ENCODE assay signal across 10 mouse cellular contexts in genomic region chr2:120482506-120483389, GRCm38 (mm10). TPM values are rescaled to one million over a fixed set of nuclear protein-coding genes. Genes with fewer than 3 reads are reported as not detected.
A peak's percentile ranks its signal among the peaks of the same experiment; 100 is the strongest.
DNase-seq lines count a peak whose midpoint lies in the region; ATAC-seq and TF ChIP-seq lines count a peak whose summit lies in the region.
"Had no signal": no experiment of that assay in that cellular context is flagged by ENCODE, and none has a peak within 500 bp of the region (broad histone marks: within the 10 kb centered on the region; RNA-seq: fewer than 3 reads in every experiment).

No protein-coding gene starts in this region.

- peak overlapping the region; percentile 47 for H3K4me3 ChIP-seq in gastrocnemius, adult 2 months
- no peak overlapping the region for H3K4me3 ChIP-seq in heart, embryonic 14.5 days (ENCODE audit: control insufficient read depth in 1 of 2, insufficient read depth in 1 of 2, low read depth in 1 of 2, low read length in 2 of 2)
- H3K4me3 ChIP-seq in kidney, embryonic 16.5 days (ENCODE audit: low read length) = no peak overlapping the region
- H3K4me3 ChIP-seq in thymus, adult 2 months (ENCODE audit: control insufficient read depth, insufficient read depth, low read length) = no peak overlapping the region
- H3K4me3 ChIP-seq: layer of hippocampus, adult 2 months had no signal

- H3K9ac ChIP-seq in heart, embryonic 14.5 days (ENCODE audit: low read length) = no peak overlapping the region; the same call in 1 of the 2 replicates
- H3K9ac ChIP-seq in kidney, embryonic 16.5 days (replicated peaks; ENCODE audit: low read length) = no peak overlapping the region

- H3K9me3 ChIP-seq in heart, embryonic 14.5 days (ENCODE audit: control insufficient read depth, low read length) = no peaks in the 10 kb centered on the region
- no peaks in the 10 kb centered on the region for H3K9me3 ChIP-seq in kidney, embryonic 16.5 days (ENCODE audit: low read length)

- peaks cover 5 to 11% of the 10 kb centered on the region in 2 experiments for H3K4me1 ChIP-seq in heart, embryonic 14.5 days (ENCODE audit: control insufficient read depth in 2 of 2, insufficient read depth in 2 of 2, low read length in 2 of 2)
- peaks cover 12% of the 10 kb centered on the region for H3K4me1 ChIP-seq in kidney, embryonic 16.5 days (ENCODE audit: insufficient read depth, low read length)
- H3K4me1 ChIP-seq in thymus, adult 2 months (replicated peaks; ENCODE audit: control insufficient read depth, insufficient read depth, low read length) = peaks cover 51% of the 10 kb centered on the region

- no peaks in the 10 kb centered on the region for H3K36me3 ChIP-seq in heart, embryonic 14.5 days (ENCODE audit: control insufficient read depth, insufficient read depth, low read length)
- H3K36me3 ChIP-seq in kidney, embryonic 16.5 days (ENCODE audit: insufficient read depth, low read length) = no peaks in the 10 kb centered on the region
- H3K36me3 ChIP-seq in thymus, adult 2 months (ENCODE audit: control insufficient read depth, insufficient read depth, low read length) = no peaks in the 10 kb centered on the region

- intact Hi-C loops in gastrocnemius, adult 2 months (cut with DNase I) = loop anchor here (5.0 kb wide), 1 partner anchor 125 kb away; the partner anchor contains the start of genes Haus2 and Lrrc57
- intact Hi-C loops in gastrocnemius, postnatal 14 days (cut with DNase I; ENCODE audit: low total_unique reads) = loop anchor here (10.0 kb wide), 2 partner anchors 182 to 382 kb away; no protein-coding TSS in a partner anchor

- no peak for TF ChIP-seq CTCF in gastrocnemius, adult 2 months (IDR thresholded peaks at IDR 0.05)
- TF ChIP-seq CTCF in thymus, adult 2 months (IDR thresholded peaks at IDR 0.05; ENCODE audit: borderline replicate concordance, control insufficient read depth, extremely low read depth, insufficient read depth, low read length, poor library complexity) = no peak

- ATAC-seq in heart, embryonic 14.5 days (ENCODE audit: insufficient number of reproducible peaks, insufficient read depth, low FRiP score, low read depth) = no peak
- peak; percentile 58 for ATAC-seq in kidney, embryonic 16.5 days (ENCODE audit: low FRiP score, low TSS enrichment)

- 58% methylated on average over 8 of the region's 8 CpGs for WGBS in heart, embryonic 14.5 days
- 52% methylated on average over 8 of the region's 8 CpGs for WGBS in kidney, embryonic 16.5 days
- 27% methylated on average over 8 of the region's 8 CpGs for WGBS in thymus, adult 2 months

- peak; percentile 68 for DNase-seq in gastrocnemius, adult 2 months
- no peak for DNase-seq in gastrocnemius, postnatal 14 days
- DNase-seq in thymus, adult 2 months = peak; percentile 69
- no peak for DNase-seq in adrenal gland, postnatal 10 days
- DNase-seq in urinary bladder, postnatal 14 days (ENCODE audit: low spot score) = no peak
- no peak for DNase-seq in embryo, embryonic 11 days
- DNase-seq: liver had no signal

- peak overlapping the region; percentile 88 for H3K27ac ChIP-seq in gastrocnemius, adult 2 months
- H3K27ac ChIP-seq in heart, embryonic 14.5 days (replicated peaks in 1 of 2; ENCODE audit: control insufficient read depth in 1 of 2, insufficient read depth in 1 of 2, low read depth in 2 of 2, low read length in 2 of 2) = peak overlapping the region; percentile 55 to 66
- 0 out of 2 replicates have a peak overlapping the region, but pooled peaks have one; percentile 3 for H3K27ac ChIP-seq in kidney, embryonic 16.5 days (ENCODE audit: low read length)
- H3K27ac ChIP-seq in thymus, adult 2 months (ENCODE audit: control insufficient read depth, insufficient read depth, low read length) = peak overlapping the region; percentile 98
- H3K27ac ChIP-seq: layer of hippocampus, adult 2 months had no signal

- H3K4me2 ChIP-seq in heart, embryonic 14.5 days (ENCODE audit: low read length) = peak overlapping the region; percentile 12; the same call in 1 of the 2 replicates
- no peak overlapping the region for H3K4me2 ChIP-seq in kidney, embryonic 16.5 days (replicated peaks; ENCODE audit: low read depth, low read length)

- no peaks in the 10 kb centered on the region for H3K27me3 ChIP-seq in heart, embryonic 14.5 days (ENCODE audit: control insufficient read depth, insufficient read depth, low read length)
- H3K27me3 ChIP-seq in kidney, embryonic 16.5 days (ENCODE audit: insufficient read depth, low read length) = no peaks in the 10 kb centered on the region
- no peaks in the 10 kb centered on the region for H3K27me3 ChIP-seq in thymus, adult 2 months (ENCODE audit: control insufficient read depth, insufficient read depth, low read length)

- no peak for TF ChIP-seq POLR2A in thymus, adult 2 months (IDR thresholded peaks at IDR 0.05; ENCODE audit: control insufficient read depth, extremely low read depth, insufficient read depth, low read length, poor library complexity)

RNA-seq across cellular contexts. Expression of gene Capn3, which starts 26.9 kb away (rescaled TPM):
- 100 to 1,000 TPM; 126 to 149 TPM for total RNA-seq in gastrocnemius, adult 2 months (2021)
- 10 to 100 TPM; 88.0 to 92.1 TPM for total RNA-seq in gastrocnemius, postnatal 14 days (2021)
- polyA plus RNA-seq in heart, embryonic 14.5 days (2014; fragmentation: Nextera tagmentation; extraction: Ambion mirVana) = 2.9 and 3.3 TPM in 2 replicates
- polyA plus RNA-seq in kidney, embryonic 16.5 days (2015; fragmentation: Nextera tagmentation; extraction: Ambion mirVana) = 1.4 and 1.8 TPM in 2 replicates
- 56.2 and 69.8 TPM in 2 replicates for polyA plus RNA-seq in thymus, adult 2 months (2012; rRNA removed)
- total RNA-seq in adrenal gland, postnatal 10 days (2021) = 1 to 10 TPM; 4.7 to 6.5 TPM

Comparison
In these comparisons a context has a peak if more than half of its experiments do, and no peak if none do; other contexts are left out.
1. DNase-seq: peak in gastrocnemius, adult 2 months (single experiment) and thymus, adult 2 months (single experiment); none in gastrocnemius, postnatal 14 days (single experiment), adrenal gland, postnatal 10 days (single experiment), urinary bladder, postnatal 14 days (single experiment) and embryo, embryonic 11 days (single experiment).
2. H3K27ac ChIP-seq: peak in every context shown above with its lines; median percentile 98 in thymus, adult 2 months; 88 in gastrocnemius, adult 2 months; 60 in heart, embryonic 14.5 days; 3 in kidney, embryonic 16.5 days.
3. RNA of gene Capn3, which starts 26.9 kb away (total RNA-seq): 126 to 149 TPM in gastrocnemius, adult 2 months and 88.0 to 92.1 TPM in gastrocnemius, postnatal 14 days; 4.7 to 6.5 TPM in adrenal gland, postnatal 10 days; every median in the first group is over 10 times any median in the second.